Comparison of ENCODE assay signal across 8 mouse cellular contexts in the genomic region with DNA sequence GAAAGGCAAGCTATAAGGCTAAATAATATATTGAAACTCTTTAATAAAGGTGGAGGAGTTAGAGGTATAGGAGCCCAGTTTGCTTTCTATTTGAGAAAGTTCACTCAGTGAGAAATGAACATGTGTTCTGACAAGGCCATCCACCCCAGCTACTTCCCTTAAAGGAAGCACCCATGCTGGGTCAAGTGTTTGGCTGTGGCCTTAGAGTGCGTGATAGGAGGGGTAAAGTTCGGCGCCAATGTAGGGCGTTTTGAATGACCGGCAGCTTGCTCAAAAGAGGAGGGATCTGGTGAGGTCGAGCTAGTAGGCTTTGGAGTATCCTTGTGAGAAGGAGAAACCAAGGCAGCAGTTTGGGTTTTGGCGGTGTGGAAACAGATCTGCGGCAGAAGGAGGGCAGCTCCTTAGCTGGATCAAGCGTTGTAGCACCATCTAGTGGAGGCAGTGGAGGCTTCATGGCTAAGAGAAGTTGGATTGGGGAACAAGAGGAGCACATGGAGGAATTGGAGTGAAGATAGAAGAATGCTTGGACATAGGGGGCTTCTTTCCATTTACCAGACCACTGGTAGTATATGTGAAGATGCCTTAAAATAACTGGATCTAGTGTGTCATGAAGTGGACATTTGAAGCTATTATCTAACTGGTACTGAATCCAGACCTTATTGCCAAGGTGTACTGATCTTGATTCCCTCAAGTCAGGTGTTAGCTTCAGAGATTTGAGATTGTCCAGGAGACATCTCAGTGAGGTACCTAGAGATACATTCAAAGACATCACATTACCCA.
A peak's percentile ranks its signal among the peaks of the same experiment; 100 is the strongest.
DNase-seq lines count a peak whose midpoint lies in the region; ATAC-seq lines count a peak whose summit lies in the region.

No protein-coding gene starts in this region.

- DNase-seq in spleen, adult 18-20 months: peak; percentile 19 to 53
- DNase-seq in spleen, adult 12 weeks (ENCODE audit: low spot score): no peak
- peak; percentile 85 for DNase-seq in embryonic facial prominence, embryonic 14.5 days (ENCODE audit: low spot score)
- DNase-seq in heart, embryonic 10.5 days (ENCODE audit: low spot score): peak; percentile 79
- DNase-seq in kidney, adult 9 months: peak; percentile 70
- peak; percentile 84 for DNase-seq in midbrain, embryonic 14.5 days
- peak; percentile 14 to 58 for DNase-seq in spleen, postnatal 10 days (ENCODE audit: low spot score in 2 of 2)

- no peak overlapping the region for H3K27ac ChIP-seq in embryonic facial prominence, embryonic 14.5 days (replicated peaks; ENCODE audit: low read depth, low read length)
- H3K27ac ChIP-seq in heart, embryonic 10.5 days: no peak overlapping the region
- H3K27ac ChIP-seq in limb, embryonic 12.5 days: no peak overlapping the region
- no peak overlapping the region for H3K27ac ChIP-seq in midbrain, embryonic 14.5 days (replicated peaks; ENCODE audit: low read depth, low read length)

- peak; percentile 68; the same call in 1 of the 2 replicates for ATAC-seq in embryonic facial prominence, embryonic 14.5 days (ENCODE audit: low read depth)
- ATAC-seq in limb, embryonic 12.5 days (ENCODE audit: insufficient number of reproducible peaks, insufficient read depth, low FRiP score, low TSS enrichment, low read depth): peak; percentile 63; the same call in 1 of the 2 replicates
- ATAC-seq in midbrain, embryonic 14.5 days (ENCODE audit: low FRiP score, low TSS enrichment): peak; percentile 67; the same call in 1 of the 2 replicates

- H3K9ac ChIP-seq in embryonic facial prominence, embryonic 14.5 days (ENCODE audit: low read depth, low read length): 0 out of 2 replicates have a peak overlapping the region, but pooled peaks have one; percentile 35
- H3K9ac ChIP-seq in limb, embryonic 12.5 days (replicated peaks): no peak overlapping the region
- H3K9ac ChIP-seq in midbrain, embryonic 14.5 days (replicated peaks; ENCODE audit: low read length): no peak overlapping the region

- H3K9me3 ChIP-seq in embryonic facial prominence, embryonic 14.5 days (ENCODE audit: control insufficient read depth, low read length): no peaks in the 10 kb centered on the region
- no peaks in the 10 kb centered on the region for H3K9me3 ChIP-seq in heart, embryonic 10.5 days
- H3K9me3 ChIP-seq in limb, embryonic 12.5 days: no peaks in the 10 kb centered on the region
- no peaks in the 10 kb centered on the region for H3K9me3 ChIP-seq in midbrain, embryonic 14.5 days (ENCODE audit: control insufficient read depth, low read length)

- peak overlapping the region; percentile 27; the same call in 1 of the 2 replicates for H3K4me2 ChIP-seq in embryonic facial prominence, embryonic 14.5 days (ENCODE audit: low read depth, low read length)
- peak overlapping the region; percentile 32 for H3K4me2 ChIP-seq in limb, embryonic 12.5 days
- peak overlapping the region; percentile 38 for H3K4me2 ChIP-seq in midbrain, embryonic 14.5 days (ENCODE audit: low read length)

- H3K4me1 ChIP-seq in embryonic facial prominence, embryonic 14.5 days (ENCODE audit: control insufficient read depth, insufficient read depth, low read length): no peaks in the 10 kb centered on the region
- H3K4me1 ChIP-seq in heart, embryonic 10.5 days: no peaks in the 10 kb centered on the region
- H3K4me1 ChIP-seq in limb, embryonic 12.5 days (replicated peaks): no peaks in the 10 kb centered on the region
- H3K4me1 ChIP-seq in midbrain, embryonic 14.5 days (ENCODE audit: control insufficient read depth, insufficient read depth, low read length): no peaks in the 10 kb centered on the region

- no peaks in the 10 kb centered on the region for H3K27me3 ChIP-seq in embryonic facial prominence, embryonic 14.5 days (replicated peaks; ENCODE audit: control insufficient read depth, insufficient read depth, low read length)
- H3K27me3 ChIP-seq in heart, embryonic 10.5 days (ENCODE audit: insufficient read depth, poor library complexity, severe bottlenecking): no peaks in the 10 kb centered on the region
- H3K27me3 ChIP-seq in limb, embryonic 12.5 days: no peaks in the 10 kb centered on the region
- H3K27me3 ChIP-seq in midbrain, embryonic 14.5 days (ENCODE audit: control insufficient read depth, insufficient read depth, low read length): no peaks in the 10 kb centered on the region

- H3K4me3 ChIP-seq in embryonic facial prominence, embryonic 14.5 days (ENCODE audit: low read depth, low read length): no peak overlapping the region
- peak overlapping the region; percentile 41 for H3K4me3 ChIP-seq in heart, embryonic 10.5 days
- H3K4me3 ChIP-seq in limb, embryonic 12.5 days (replicated peaks): no peak overlapping the region
- no peak overlapping the region for H3K4me3 ChIP-seq in midbrain, embryonic 14.5 days (replicated peaks; ENCODE audit: low read depth, low read length)

- 20% methylated on average over 9 of the region's 9 CpGs for WGBS in embryonic facial prominence, embryonic 14.5 days
- 14% methylated on average over 9 of the region's 9 CpGs for WGBS in heart, embryonic 10.5 days
- WGBS in limb, embryonic 12.5 days: 14% methylated on average over 9 of the region's 9 CpGs
- 23% methylated on average over 9 of the region's 9 CpGs for WGBS in midbrain, embryonic 14.5 days

- H3K36me3 ChIP-seq in embryonic facial prominence, embryonic 14.5 days (ENCODE audit: control insufficient read depth, insufficient read depth, low read length): no peaks in the 10 kb centered on the region
- H3K36me3 ChIP-seq in heart, embryonic 10.5 days: no peaks in the 10 kb centered on the region
- H3K36me3 ChIP-seq in limb, embryonic 12.5 days: no peaks in the 10 kb centered on the region
- no peaks in the 10 kb centered on the region for H3K36me3 ChIP-seq in midbrain, embryonic 14.5 days (ENCODE audit: control insufficient read depth, insufficient read depth, low read length)
